Mouse (Mus musculus): ENCODE measurements around the gene Wwc2. TPM values are rescaled to one million over a fixed set of nuclear protein-coding genes. Genes with fewer than 3 reads are reported as not detected.

Gene Wwc2
- polyA plus RNA-seq, 1 experiment = 10.5 TPM

GRCm38 (mm10) chr8:47804262-47804661 lies 186.5 kb downstream of the Wwc2 start:
- H3K4me1 ChIP-seq (ENCODE audit: control insufficient read depth, insufficient read depth, low read length) = no peaks in the 10 kb centered on the region; the same call in 1 of the 2 replicates
- H3K27ac ChIP-seq (ENCODE audit: insufficient read depth, low read length) = no peak overlapping the region
- TF ChIP-seq CTCF (IDR thresholded peaks at IDR 0.05; ENCODE audit: extremely low read depth, insufficient read depth, low read length) (no peak), POLR2A (IDR thresholded peaks at IDR 0.05; ENCODE audit: extremely low read depth, insufficient read depth, low read length) (no peak)
- no peak overlapping the region for H3K4me3 ChIP-seq (ENCODE audit: insufficient read depth, low read length)

DNA sequence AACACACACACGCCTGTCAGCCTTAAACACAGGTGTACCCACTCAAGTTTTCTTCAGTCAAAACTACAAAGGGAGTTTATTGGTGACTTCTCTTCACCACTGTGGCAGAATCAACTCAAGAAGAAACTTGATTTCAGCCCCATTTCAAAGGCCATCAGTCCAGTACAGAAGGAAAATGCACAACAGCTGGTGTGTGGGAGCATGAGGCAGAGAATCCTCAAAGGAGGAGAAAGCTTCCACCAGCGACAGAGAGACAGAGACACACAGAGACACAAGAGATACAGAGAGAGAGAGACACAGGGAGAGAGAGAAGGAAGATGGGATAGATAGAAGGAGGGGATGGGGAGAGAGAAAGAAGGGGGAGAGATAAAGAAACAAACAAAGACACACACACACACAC lies 188.4 kb downstream of the Wwc2 start:
- Histone ChIP-seq H3K27ac (ENCODE audit: insufficient read depth, low read length) (no peak overlapping the region), H3K4me1 (ENCODE audit: control insufficient read depth, insufficient read depth, low read length) (no peaks in the 10 kb centered on the region; the same call in 1 of the 2 replicates), H3K4me3 (ENCODE audit: insufficient read depth, low read length) (no peak overlapping the region)
- TF ChIP-seq CTCF (IDR thresholded peaks at IDR 0.05; ENCODE audit: extremely low read depth, insufficient read depth, low read length) = no peak
- no peak for TF ChIP-seq POLR2A (IDR thresholded peaks at IDR 0.05; ENCODE audit: extremely low read depth, insufficient read depth, low read length)

GRCm38 (mm10) chr8:47799438-47799837 lies 191.3 kb downstream of the Wwc2 start:
- Histone ChIP-seq H3K4me3 (ENCODE audit: insufficient read depth, low read length) (no peak overlapping the region), H3K4me1 (ENCODE audit: control insufficient read depth, insufficient read depth, low read length) (no peaks in the 10 kb centered on the region; the same call in 1 of the 2 replicates), H3K27ac (ENCODE audit: insufficient read depth, low read length) (no peak overlapping the region)
- TF ChIP-seq CTCF (IDR thresholded peaks at IDR 0.05; ENCODE audit: extremely low read depth, insufficient read depth, low read length) = no peak
- no peak for TF ChIP-seq POLR2A (IDR thresholded peaks at IDR 0.05; ENCODE audit: extremely low read depth, insufficient read depth, low read length)

DNA sequence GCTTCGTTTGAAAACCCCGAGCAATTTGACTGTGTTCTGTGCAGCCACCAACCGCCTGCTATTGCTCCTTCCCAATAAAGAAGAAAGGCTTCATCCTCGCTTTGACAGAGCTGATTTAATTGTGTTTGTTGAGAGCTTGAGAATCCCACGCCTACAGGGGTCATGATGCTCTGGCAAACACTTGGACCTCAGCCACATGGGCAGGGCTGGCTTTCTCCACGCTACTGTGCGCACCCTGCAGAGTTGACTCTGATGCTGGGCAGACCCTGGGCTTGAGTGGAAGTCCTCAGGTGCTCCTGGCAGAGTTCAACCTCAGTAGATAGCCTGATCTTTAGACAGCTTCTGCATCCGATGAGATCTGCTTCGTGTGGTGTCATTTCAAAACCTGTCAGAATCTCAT lies 198.7 kb downstream of the Wwc2 start:
- TF ChIP-seq POLR2A (IDR thresholded peaks at IDR 0.05; ENCODE audit: extremely low read depth, insufficient read depth, low read length) = no peak
- no peak for TF ChIP-seq CTCF (IDR thresholded peaks at IDR 0.05; ENCODE audit: extremely low read depth, insufficient read depth, low read length)
- Histone ChIP-seq H3K4me3 (ENCODE audit: insufficient read depth, low read length) (no peak overlapping the region), H3K27ac (ENCODE audit: insufficient read depth, low read length) (no peak overlapping the region), H3K4me1 (ENCODE audit: control insufficient read depth, insufficient read depth, low read length) (no peaks in the 10 kb centered on the region)

DNA sequence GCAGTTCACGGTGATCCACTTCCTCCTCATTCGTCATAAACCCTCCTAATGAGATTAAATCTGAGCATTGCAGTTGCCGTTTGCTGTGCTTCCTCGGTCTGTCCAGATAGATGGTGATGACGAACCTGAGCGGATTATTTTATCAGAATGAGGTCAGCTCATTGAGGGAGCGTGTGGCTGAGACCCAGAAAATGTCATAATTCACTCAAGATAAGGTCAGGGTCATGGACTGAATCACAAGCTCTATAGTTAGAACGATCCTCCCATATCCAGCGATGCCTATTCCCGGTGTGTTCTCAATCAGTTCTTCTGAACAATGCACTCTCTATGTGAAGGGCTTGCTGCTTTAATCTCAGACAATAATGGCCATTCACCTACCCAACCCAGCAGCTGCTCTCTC lies 203.0 kb downstream of the Wwc2 start:
- H3K4me3 ChIP-seq (ENCODE audit: insufficient read depth, low read length) = no peak overlapping the region
- H3K27ac ChIP-seq (ENCODE audit: insufficient read depth, low read length) = no peak overlapping the region
- no peak for TF ChIP-seq CTCF (IDR thresholded peaks at IDR 0.05; ENCODE audit: extremely low read depth, insufficient read depth, low read length)
- TF ChIP-seq POLR2A (IDR thresholded peaks at IDR 0.05; ENCODE audit: extremely low read depth, insufficient read depth, low read length) = no peak
- H3K4me1 ChIP-seq (ENCODE audit: control insufficient read depth, insufficient read depth, low read length) = no peaks in the 10 kb centered on the region

GRCm38 (mm10) chr8:47786323-47786722 lies 204.4 kb downstream of the Wwc2 start:
- H3K4me1 ChIP-seq (ENCODE audit: control insufficient read depth, insufficient read depth, low read length) = no peaks in the 10 kb centered on the region
- H3K27ac ChIP-seq (ENCODE audit: insufficient read depth, low read length) = no peak overlapping the region
- no peak overlapping the region for H3K4me3 ChIP-seq (ENCODE audit: insufficient read depth, low read length)
- no peak for TF ChIP-seq POLR2A (IDR thresholded peaks at IDR 0.05; ENCODE audit: extremely low read depth, insufficient read depth, low read length)
- no peak for TF ChIP-seq CTCF (IDR thresholded peaks at IDR 0.05; ENCODE audit: extremely low read depth, insufficient read depth, low read length)

DNA sequence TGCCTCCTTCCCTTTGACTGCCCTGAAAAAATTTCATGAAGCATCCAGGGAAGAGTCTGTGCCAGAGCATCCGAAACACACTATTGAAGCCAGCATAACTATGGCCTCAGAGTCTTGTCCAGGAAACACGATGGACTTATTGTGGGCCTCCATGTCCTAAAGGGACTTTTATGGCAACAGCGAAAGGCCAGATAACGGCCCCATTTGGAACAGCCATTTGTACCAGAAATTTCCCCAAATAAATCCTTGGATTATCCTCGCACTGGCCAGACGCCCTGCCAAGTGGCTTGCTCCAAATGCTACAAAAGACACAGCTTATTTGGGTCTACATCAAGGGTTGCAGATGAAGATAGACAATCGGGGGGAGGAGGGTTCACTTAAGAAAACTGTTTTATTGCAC lies 206.3 kb downstream of the Wwc2 start:
- Histone ChIP-seq H3K4me3 (ENCODE audit: insufficient read depth, low read length) (no peak overlapping the region), H3K4me1 (ENCODE audit: control insufficient read depth, insufficient read depth, low read length) (no peaks in the 10 kb centered on the region), H3K27ac (ENCODE audit: insufficient read depth, low read length) (peak overlapping the region; percentile 86)
- no peak for TF ChIP-seq POLR2A (IDR thresholded peaks at IDR 0.05; ENCODE audit: extremely low read depth, insufficient read depth, low read length)
- TF ChIP-seq CTCF (IDR thresholded peaks at IDR 0.05; ENCODE audit: extremely low read depth, insufficient read depth, low read length) = no peak

GRCm38 (mm10) chr8:47783944-47784343 lies 206.8 kb downstream of the Wwc2 start:
- TF ChIP-seq POLR2A (IDR thresholded peaks at IDR 0.05; ENCODE audit: extremely low read depth, insufficient read depth, low read length) (no peak), CTCF (IDR thresholded peaks at IDR 0.05; ENCODE audit: extremely low read depth, insufficient read depth, low read length) (no peak)
- Histone ChIP-seq H3K27ac (ENCODE audit: insufficient read depth, low read length) (peak overlapping the region; percentile 86), H3K4me1 (ENCODE audit: control insufficient read depth, insufficient read depth, low read length) (no peaks in the 10 kb centered on the region), H3K4me3 (ENCODE audit: insufficient read depth, low read length) (no peak overlapping the region)

- peak overlapping the region; percentile 59 for H3K27ac ChIP-seq (ENCODE audit: insufficient read depth, low read length)
- TF ChIP-seq POLR2A (IDR thresholded peaks at IDR 0.05; ENCODE audit: extremely low read depth, insufficient read depth, low read length) = no peak
- TF ChIP-seq CTCF (IDR thresholded peaks at IDR 0.05; ENCODE audit: extremely low read depth, insufficient read depth, low read length) = no peak
- H3K4me1 ChIP-seq (ENCODE audit: control insufficient read depth, insufficient read depth, low read length) = no peaks in the 10 kb centered on the region
- H3K4me3 ChIP-seq (ENCODE audit: insufficient read depth, low read length) = no peak overlapping the region
These were observed 207.2 kb downstream of the Wwc2 start for GRCm38 (mm10) chr8:47783544-47783943.

DNA sequence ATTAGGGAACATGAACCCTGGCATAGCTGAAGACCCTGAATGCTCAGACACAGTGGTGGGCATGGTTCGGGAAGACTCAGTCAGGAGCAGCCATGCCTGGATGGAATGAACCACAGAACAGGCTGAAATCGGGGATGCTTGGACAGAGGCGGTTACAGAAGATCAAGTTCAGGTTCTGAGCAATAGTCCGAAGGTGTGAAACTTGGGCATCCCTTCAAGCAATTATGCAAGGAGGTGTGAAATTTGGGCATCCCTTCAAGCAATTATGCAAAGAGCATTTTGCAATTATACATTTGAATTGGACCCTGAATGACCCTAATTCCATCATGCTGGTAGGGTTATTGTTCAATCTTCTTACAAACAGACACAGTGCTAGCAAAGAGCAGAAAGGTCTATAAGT lies 208.8 kb downstream of the Wwc2 start:
- H3K27ac ChIP-seq (ENCODE audit: insufficient read depth, low read length) = peak overlapping the region; percentile 28; the same call in 1 of the 2 replicates
- H3K4me3 ChIP-seq (ENCODE audit: insufficient read depth, low read length) = no peak overlapping the region
- no peak for TF ChIP-seq POLR2A (IDR thresholded peaks at IDR 0.05; ENCODE audit: extremely low read depth, insufficient read depth, low read length)
- no peak for TF ChIP-seq CTCF (IDR thresholded peaks at IDR 0.05; ENCODE audit: extremely low read depth, insufficient read depth, low read length)
- no peaks in the 10 kb centered on the region for H3K4me1 ChIP-seq (ENCODE audit: control insufficient read depth, insufficient read depth, low read length)
